Mouse (Mus musculus) CD8-positive naive resting alpha-beta T cell, adult 2 months (primary cell): ENCODE results near the gene Tmem160.
A peak's percentile ranks its signal among the peaks of the same experiment; 100 is the strongest.

Experiments
- DNase-seq, 2 experiments: peaks; one replicate each; pipeline ENCODE4 v3.0.0; 2022; ENCODE audit warnings: low read depth in 2 of 2, low spot score in 2 of 2

The Tmem160 gene

DNA sequence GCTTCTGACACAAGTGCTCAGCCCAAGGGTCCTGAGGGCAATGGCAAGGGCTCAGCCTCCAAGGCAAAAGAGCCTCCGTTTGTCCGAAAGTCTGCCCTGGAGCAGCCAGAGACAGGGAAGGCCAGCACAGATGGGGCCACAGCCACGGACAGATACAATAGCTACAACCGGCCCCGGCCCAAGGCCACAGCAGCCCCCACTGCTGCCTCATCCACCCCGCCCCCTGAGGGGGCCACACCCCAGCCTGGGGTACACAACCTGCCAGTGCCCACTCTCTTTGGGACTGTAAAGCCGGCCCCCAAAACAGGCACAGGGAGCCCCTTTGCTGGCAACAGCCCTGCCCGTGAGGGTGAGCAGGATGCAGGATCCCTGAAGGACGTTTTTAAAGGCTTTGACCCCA is 17.5 kb upstream of the Tmem160 start:
- DNase-seq: no peak

DNA sequence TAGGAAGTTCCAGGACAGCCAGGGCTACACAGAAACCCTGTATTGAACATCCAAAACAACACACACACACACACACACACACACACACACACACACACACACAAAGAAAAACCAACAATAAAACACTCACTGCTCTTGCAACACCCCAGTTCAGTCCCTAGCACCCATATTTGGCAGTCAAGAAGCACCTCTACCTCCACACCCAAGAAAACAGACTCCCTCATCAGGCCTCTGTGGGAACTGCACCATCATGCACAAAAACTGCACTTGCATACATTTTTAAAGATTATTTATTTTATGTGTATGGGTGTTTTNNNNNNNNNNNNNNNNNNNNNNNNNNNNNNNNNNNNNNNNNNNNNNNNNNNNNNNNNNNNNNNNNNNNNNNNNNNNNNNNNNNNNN is 11.3 kb upstream of the Tmem160 start:
- DNase-seq: peak; percentile 24 to 56

DNA sequence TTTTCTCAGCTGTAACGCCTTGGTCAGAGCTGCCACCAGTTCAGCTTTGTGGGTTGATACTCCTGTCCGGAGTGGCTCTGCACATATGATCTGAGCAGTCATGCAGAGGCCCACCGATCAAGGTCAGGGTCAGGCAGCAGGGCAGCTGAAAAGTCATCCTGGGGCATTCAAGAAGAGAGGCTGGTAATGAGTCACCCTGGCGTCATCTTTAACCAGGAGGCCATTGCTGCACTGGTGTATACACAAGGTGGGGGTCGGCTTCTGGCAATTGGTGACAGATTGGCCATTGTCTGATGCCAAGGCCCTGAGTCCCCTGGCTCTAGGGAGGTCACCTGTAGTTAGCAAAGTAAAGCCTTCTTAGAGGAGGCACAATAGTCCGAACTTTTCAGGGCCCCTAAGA is 923 bp upstream of the Tmem160 start:
- DNase-seq: no peak

DNA sequence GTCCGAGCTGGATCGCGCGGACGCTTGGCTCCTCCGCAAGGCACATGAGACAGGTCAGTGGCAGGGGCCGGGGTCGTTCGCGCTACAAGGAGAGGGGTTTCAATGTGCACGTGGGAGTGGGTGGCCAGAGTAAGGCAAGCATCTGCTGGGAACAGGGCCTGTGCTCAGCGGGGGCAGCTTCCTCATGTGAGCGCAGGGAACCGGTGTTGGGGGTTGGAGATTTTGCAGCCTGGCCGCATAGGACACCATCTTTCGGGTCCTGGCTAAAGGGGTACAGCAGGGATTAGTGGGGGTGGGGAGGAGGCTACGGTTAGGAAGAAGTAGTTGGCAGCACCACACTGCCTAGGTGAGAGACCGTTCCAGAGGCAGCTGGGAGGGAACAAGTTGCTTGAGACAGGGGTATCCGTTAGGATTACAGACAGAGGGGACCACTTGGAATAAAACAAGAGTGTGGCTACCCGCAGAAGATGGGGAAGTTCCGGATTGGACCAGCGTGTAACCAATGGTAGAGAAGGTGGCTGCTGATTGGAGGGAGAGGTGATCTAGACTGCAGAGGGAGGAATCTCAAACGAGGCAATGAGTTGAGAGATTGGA is 636 bp downstream of the Tmem160 start:
- DNase-seq: peak in 1 of 2 experiments; percentile 11

DNA sequence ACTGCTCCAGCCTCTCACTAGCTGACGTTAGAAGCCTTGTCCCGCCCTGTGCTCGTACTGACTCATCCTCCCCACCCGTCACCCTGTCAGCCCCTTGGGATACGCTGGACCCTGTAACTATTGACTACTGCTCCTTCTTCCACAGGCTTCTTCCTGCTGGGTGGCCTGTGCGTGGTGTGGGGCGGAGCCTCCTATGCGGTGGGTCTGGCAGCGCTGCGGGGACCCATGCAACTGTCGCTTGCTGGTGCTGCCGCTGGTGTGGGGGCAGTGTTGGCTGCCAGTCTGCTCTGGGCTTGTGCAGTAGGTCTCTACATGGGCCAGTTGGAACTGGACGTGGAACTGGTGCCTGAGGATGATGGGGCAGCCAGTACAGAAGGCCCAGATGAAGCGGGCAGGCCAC is 2.4 kb downstream of the Tmem160 start:
- DNase-seq: no peak

DNA sequence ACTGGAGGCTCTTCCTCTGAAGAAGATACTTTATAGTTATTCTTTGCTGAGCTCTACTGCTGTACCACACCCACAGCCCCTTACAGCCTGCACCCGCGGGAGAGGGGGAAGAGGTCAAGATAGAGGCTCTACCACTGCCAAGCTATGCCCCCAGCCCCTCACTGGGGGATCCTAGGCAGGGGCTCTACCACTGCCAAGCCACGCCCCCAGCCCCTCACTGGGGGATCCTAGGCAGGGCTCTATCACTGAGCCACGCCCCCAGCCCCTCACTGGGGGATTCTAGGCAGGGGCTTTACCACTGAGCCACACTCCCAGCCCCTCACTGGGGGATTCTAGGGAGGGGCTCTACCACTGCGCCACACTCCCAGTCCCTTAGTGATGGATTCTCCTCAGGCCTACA is 3.7 kb downstream of the Tmem160 start:
- DNase-seq: no peak

DNA sequence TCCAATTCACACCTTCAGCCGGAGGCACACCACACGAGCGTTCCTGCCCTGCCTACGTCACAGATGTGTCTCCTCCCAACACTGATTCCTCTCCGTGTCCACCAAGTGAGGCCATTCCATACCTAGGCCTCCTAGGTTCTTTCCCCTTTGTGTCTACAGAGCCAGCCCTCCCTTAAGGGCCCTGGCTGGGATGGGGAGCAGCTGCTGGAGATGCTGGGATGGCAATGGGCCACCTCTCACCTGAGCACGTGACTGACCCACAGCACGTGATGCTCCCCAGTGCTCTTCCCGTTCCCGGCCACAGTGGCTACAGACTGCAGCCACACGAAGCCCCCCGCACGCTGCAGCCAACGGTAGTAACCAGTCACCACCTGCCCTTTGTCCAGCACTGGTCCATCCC is 8.0 kb downstream of the Tmem160 start:
- no peak for DNase-seq

DNA sequence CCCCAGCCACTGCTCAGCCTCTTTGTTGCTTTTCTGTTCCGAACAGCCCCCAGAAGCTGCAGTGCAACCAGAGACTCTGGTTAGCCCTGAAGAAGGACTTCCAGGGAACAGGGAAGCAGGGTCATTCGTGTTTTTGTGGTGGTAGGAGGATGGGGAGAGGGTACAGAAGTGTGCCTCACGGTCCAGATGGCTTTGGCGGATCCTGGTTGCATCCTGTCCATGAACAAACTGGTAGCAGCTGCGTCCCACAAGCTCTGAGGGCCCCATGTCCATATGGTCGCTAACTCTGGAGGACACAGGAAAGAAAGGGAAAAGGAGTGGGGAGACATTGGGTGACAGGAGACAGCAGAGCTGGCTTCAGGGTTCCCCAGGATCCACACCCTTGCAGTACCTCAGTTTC is 8.6 kb downstream of the Tmem160 start:
- DNase-seq: no peak

DNA sequence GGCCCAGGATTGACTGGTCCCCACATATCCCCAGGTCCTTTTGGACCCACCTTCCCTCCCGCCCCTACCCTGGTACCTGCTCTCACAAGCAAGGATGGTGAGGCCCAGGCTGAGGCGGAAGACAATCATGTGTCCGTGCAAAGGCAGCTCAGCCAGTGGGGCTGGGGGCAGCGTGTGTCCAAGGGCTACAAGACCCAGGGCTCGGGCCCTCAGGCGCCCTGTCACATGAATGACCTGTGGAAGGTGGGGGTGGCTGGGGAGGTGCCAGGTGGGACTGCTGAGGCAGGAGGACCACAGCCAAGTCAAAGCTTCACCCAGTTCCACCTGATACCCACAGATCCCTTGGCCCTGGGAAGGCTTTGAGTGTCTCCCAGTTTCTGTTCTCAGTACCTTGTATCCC is 9.1 kb downstream of the Tmem160 start:
- no peak for DNase-seq

DNA sequence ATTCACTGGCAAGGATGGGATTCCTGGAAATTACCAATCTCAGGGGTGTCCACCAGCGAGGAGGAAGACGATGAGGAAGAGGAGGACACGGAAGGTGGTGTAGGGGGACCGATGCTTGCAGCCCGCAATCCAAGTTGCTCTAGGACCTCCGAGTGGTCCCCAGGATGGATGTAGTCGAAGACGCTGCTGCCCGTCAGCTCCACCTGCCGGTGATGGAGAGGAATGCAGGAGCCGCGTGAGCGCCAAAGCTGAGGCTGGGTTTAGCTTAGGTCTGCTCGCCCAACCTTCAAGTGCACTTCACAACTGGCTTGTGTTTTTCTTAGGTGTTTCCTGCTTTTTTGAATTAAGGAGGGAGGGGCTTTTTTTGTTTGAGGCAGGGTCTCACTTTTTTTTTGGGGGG is 10.6 kb downstream of the Tmem160 start:
- peak; percentile 74 to 84 for DNase-seq

DNA sequence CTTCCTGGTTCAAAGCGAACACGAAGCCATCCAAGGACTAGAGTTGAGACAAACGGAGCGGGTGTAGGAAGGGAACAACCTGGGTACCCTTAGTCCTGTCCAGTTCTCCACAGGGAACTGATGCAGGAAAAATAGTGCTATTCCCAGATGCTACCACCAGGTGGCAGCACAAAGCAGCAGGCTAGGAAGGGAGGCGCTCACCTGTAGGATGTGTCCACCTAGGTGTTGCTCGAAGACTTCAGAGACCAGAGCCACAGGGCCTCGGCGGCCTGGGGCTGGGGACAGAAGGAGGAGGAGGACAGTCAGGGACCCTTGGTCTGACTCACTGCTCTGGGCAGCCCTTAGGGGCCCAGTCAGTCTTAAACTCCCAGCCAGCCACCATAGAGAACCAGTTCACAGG is 12.6 kb downstream of the Tmem160 start:
- peak; percentile 65 to 73 for DNase-seq

DNA sequence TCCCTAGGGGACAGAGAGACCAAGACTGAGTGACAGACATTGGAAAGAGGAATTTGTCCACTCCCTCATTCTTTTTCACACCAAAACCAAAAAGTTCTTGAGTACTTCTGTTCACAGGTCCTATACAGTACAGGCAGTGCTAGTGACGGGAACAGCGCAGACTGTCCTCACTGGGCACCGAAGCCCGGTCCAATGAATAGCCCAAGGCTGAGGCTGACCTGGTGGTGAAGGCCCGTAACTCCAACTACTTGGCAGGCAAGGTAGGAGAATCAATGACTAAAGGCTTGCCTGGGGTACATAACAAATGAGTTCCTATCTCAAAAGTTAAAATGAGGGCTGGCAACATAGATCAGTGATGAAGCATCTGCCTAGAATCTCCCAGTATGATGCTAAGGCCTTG is 13.0 kb downstream of the Tmem160 start:
- DNase-seq: no peak

DNA sequence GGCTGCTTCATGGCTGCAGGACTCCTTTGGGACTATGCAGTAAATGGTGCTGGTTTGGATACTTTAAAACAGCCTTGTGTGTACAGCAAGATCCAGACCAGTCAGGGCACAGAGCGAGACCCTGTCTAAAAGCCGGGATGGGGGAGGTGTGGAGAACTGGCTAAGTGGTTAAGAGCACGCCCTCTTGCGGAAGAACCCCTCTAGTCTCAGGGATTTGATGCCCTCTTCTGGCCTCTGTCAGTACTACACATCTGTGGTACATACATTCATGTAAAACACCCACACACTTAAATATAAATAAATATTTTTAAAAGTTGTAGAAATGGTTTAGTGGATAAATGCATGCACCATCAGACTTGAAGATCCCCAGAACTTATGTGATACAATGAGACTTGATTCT is 14.0 kb downstream of the Tmem160 start:
- peak in 1 of 2 experiments; percentile 37 for DNase-seq

DNA sequence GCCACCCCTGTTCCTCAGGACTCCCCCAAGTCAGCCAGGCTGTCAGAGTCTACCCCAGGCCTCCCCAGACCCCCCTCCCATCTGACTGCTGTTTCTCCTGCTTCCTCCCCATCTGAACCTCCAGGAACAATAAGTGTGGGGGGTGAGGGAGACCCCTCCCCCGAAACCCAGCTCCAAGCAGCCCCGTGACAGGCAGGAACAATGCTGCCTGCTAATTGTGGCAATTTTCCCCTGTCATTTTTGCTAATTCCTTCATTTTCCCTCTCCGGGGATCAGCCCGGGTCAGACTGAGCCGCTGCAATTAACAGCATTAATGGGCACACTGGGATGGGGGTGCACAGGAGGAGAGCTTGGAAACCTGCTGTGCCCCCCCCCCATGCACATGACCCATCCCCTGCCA is 15.5 kb downstream of the Tmem160 start:
- no peak for DNase-seq

DNA sequence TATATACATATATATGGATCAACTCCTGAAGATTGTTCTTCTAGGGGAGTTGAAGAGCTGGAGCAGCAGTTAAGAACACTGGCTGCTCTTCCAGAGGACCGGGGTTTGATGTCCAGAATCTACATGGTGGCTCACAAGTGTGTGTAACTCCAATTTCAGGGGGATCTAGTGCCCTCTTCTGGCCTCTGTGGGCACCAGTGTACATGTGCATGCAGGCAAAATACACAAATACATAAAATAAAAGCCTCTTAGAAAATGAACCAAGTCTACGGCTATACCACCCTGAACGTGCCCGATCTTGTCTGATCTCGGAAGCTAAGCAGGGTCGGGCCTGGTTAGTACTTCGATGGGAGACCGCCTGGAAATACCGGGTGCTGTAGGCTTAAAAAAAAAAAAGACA is 19.0 kb downstream of the Tmem160 start:
- no peak for DNase-seq

DNA sequence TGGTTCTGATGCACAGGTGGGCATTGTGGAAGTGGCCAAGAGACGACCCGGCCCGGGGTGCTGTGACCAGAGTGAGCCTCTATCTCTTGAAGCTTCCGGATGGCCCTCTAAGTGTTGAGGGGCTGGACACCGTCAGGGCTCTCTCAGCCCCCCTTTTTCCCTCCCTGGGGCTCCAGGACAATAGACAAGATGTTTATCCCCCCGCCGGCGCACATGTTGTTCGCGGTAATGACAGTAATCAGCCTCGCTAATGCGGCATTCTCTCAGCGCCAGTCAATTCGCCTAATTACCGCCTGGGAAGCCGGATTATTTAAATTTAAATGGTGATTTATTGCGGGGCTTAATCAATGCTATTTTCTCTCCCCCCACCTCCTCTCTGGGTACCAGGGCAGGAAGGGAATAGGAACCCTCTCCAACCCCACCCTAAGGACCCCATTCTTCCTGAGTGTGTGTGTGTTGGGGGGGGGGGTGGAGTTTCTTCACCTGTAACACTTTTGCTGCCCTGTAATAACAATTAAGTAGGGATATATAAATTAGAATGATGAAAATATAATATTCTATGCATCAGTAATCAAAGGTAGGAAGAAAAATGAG is 19.6 kb downstream of the Tmem160 start:
- no peak for DNase-seq

DNA sequence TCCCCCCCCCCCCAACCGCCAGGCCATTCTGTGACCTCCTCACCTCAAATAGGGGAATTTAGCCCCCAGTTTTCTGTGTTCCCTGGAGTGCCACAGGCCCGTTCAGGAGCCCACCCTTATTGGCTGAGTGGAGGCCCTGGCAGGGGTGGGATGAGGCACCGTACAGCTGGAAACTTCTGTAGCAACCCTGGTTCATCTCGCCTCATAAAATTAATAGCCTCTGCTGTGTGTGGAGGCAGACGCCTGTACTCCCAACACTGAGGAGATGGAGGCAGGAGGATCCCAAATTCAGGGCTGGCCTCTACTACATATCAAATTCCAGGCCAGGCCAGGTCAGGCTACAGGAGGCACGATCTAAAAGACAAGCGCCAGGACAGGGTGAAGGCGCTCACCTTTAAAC is 21.3 kb downstream of the Tmem160 start:
- no peak for DNase-seq

DNA sequence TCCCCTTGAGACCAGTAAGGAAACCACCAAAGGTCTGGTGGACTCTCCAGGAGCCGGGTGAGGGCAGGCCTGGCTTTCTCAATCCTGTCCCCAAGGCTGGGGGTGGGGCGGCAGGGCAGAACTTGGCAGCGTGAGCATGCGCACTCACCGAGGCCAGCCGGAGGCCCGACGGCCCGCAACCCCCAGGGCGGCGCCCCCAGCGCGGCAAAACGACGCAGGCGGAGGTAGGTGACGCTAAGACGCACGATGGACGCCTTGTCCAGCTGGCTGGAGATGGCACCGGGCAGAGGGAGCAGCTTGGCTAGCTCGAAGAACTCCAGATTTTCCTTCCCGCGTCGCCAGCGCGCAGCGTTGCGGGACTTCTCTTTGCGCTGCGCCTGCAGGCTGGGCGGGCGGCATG is 21.9 kb downstream of the Tmem160 start:
- DNase-seq: no peak

DNA sequence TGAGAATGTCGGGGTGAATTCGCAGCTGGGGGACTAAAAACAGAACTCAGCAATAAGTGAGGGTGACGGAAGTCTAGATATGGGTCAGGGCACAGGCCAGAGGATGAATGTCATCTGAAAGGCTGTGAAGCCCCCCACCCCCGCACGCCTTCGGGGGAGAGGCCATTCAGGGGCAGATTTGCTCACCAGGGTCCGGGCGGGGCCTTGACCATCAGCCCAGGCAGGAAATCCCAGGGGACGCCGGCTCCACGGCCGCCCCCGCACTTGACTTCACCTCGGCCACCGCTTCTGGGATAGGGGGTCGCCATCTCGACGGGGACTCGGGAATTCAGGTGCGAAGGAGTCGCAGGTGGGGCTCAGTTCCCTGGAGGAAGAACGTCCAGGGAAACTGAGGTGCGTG is 22.7 kb downstream of the Tmem160 start:
- no peak for DNase-seq

DNA sequence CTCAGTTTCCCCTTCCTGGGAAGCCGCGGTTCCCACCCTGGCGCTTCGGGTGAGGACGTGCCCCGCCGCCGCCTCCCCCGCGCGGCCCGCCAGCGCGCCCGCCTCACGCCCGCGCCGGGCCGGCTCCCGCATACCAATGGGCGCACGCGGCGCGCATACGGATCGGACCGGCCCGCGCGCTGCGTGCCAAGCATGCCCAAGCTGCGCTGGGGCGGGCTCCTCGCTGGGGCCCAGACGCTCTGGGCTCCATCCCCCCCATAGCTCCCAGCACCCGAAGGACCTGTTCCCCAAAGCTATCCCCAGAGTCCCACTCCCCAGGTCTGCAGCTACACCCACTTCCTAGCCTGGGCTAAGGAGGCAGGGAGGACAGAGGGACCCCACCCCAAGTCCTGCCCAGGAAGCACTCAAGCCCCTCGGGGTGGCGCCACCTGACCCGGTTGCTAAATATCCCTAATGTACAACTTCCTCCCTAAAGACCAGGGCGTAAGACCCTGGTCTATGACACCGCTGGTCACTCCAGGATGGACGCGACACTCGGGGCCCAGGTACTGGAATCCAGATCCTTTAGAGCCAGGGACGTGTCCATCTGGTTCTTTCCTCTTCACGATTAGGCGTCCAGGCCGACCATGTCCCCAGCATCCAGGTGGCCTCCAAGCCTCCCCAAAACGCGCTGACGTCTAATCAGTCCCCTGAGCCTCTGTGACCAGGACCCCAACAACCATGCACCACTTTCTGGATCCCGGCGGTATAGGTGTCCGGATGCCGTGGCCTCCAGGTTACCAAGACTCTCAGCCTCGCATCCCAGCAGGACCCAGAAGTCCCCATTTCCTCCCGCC is 23.4 kb downstream of the Tmem160 start:
- DNase-seq: no peak

DNA sequence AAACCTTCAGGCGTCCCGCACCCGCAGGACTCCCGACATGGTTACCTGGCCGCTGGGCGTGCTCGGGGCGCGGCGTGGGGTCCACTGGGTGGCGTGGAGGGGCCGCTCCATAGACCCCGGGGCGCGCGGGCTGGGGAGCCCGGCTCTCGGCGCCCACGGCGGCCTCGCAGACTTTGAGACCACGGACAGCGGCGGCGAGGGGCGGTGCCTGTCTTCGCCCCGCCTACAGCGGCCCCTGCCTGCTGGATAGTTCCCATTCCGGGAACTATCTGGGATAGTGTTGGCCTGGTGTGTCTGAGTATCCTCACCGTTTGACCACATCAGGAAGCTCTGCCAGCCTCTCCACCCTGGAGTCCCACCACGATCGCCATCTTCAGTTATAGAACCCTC is 24.0 kb downstream of the Tmem160 start:
- DNase-seq: no peak

DNA sequence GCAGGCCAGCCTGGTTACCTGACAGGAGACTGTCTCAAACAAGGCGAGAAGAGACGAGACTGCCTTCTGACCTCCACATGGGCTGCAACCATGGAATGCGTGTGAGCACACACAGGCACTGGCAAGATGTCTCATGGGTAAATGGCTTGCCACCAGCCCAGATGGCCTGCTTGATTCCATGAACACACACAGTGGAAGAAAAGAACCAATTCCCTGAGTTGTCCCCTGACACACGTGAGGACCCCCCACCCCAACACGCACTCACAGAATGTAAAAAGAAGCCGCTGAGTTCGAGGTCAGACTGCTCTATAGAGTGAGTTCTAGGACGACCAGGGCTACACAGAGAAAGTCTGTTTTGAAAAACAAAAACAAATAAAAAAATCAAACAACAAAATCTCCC is 25.0 kb downstream of the Tmem160 start, which contains the start of gene Npas1:
Gene Npas1, minus strand, starts transcription at position 101 of the 400 bp plus-strand sequence.
- no peak for DNase-seq

DNA sequence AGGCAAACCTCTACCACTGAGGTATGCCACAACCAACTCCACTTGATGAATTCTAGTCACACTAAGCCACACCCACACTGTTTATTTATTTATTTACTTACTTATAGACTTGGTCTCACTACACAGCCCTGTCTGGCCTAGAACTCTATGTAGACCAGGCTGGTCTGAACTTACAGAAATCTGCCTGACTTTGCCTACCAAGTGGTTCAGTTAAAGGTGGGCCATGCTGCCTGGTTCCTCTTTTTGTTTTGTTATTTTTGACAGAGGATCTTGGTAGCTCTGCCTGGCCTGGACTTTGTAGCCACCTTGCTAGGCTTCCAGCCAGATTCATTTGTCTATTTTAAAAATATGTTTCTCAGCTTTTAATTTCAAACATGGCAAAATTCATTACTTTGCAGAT is 36.2 kb downstream of the Tmem160 start:
- DNase-seq: no peak
